Mouse (Mus musculus): ENCODE measurements around the gene Uvrag.
"Not testable (repeated sequence)": the region's sequence is repeated elsewhere in the genome, so short reads cannot be mapped to it uniquely, and the experiment has no call there.

Gene Uvrag

DNA sequence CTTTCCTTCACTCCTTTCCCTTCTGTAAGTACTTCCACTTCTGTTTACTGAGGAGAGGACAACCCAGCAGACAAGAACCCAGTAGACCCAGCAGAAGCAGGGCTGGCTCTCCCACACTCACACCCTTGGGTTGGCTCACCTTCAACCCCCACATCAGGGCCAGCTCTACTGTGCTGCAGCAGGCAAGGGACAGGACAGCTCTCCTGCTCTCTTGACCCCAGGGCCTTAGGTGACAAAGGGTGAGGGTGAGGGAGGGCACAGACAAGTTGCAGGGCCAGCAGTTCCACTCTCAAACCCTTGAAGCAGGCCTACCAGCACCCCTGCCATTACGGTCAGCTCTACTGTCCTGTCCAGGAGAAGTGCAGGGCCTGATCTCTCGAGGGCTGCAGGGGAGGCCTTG lies 155.0 kb downstream of the Uvrag start:
- intact Hi-C loops (cut with DNase I): no loop called here

DNA sequence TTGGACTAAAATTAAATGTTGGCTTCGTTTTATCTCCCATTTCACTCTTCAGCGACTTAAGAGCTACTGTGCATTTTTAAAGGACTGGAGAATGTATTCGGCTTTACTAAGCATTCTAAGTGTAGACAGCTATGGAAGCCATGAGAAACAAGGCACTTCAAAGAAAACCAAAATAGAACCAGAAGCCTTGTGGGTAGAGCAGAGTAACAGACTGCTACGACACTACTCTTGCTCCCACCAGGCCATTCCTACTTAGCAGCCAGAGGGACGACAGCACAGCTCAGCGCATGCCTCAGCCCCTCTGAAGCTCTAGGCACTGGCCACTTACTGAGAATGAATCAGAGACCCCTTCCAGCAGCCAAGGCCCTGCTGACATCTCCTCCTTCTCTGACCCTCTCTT lies 155.5 kb downstream of the Uvrag start:
- intact Hi-C loops (cut with DNase I): no loop called here

- intact Hi-C loops (cut with DNase I): no loop called here
Measured at GRCm38 (mm10) chr7:98984319-98984718, 156.6 kb downstream of the Uvrag start.

- intact Hi-C loops (cut with DNase I): no loop called here
Measured at GRCm38 (mm10) chr7:98983058-98983457, 157.9 kb downstream of the Uvrag start.

DNA sequence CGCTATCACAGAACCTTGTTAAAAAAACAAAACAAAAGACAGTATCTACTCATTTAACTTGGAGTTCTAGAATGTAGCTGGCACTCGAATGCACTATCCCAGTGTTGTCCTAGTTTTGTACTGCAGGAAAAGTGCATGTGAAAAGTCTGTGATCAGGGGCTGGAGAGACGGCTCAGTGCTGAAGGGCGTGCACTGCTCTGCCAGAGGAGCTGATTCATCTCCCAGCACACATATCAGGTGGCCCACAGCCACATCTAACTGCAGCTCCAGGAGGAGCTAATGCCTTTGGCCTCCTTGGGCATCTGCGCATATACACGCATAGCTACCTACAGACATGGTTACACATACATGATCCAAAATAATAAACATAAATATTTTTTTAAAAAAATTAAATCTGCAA lies 159.5 kb downstream of the Uvrag start:
- intact Hi-C loops (cut with DNase I): no loop called here

- intact Hi-C loops (cut with DNase I): no loop called here
Measured at GRCm38 (mm10) chr7:98976839-98977457, 164.0 kb downstream of the Uvrag start.

DNA sequence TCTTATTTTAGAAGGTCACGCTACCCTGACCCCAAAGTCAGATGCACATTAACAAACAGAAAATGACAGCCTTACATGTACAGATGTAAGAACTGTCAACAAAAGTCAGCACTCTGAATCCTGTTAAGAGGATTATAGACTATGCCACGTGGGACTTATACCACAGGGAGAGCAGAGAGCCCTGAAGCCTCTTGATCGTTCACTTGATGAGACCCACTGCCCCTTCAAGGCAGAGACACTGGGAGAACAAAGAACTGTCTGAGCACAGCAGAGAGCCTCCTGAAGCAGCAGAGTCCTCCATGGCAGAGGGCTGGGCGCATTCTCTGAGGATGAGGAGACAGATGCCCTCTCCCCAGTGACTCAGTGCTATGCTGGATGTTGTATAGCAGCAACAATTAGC lies 166.4 kb downstream of the Uvrag start:
- intact Hi-C loops (cut with DNase I): no loop called here

DNA sequence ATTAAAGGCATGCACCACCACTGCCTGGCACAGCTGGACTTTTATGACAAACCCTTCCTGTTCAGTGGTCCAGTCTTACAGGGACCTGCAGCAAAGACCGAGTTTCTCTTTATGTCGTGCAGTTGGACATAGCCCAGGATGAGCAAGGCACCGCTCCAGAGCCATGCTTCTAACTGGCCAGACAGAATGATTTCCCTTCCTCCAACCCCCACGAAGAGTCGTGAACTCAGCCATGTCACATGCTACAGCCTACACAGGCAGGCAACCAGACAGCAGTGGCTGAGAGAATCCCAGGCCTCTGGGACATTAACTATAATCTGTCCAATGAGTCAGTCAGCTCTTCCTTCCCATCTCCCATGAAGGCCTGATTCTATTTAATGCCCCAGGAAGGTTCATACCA lies 170.2 kb downstream of the Uvrag start:
- intact Hi-C loops (cut with DNase I): no loop called here

DNA sequence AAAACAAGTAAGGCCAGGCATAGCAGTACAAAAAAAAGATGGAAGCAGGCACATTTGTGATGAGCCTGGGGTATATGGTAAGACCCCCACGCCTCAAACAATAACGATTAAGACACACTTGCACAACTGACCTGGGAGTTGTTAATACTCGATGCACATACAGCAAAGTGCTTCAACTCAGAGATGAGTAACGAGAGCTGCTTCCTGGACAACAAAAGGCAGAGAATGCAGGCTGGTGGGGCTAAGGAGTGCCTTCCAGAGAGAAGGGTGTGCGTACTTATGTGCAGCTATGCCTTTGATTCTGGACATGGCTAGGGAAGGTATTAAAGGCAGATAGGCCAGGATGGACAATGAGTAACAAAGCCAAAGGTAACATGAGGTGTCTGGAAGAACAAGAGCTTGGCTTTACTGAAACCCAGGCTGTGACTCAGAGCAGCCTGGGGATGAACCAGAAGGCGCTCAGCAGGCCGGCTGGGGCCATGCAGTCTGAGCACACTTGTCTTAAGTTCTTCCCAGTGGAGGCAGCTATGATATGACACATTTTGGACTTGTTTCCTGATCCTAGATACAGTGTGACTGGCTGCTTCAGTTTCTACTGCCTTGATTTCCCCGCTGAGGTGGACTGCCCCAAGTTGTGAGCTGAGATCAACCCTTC lies 172.1 kb downstream of the Uvrag start:
- intact Hi-C loops (cut with DNase I): no loop called here

GRCm38 (mm10) chr7:98968082-98968674 lies 172.8 kb downstream of the Uvrag start:
- intact Hi-C loops (cut with DNase I): no loop called here

DNA sequence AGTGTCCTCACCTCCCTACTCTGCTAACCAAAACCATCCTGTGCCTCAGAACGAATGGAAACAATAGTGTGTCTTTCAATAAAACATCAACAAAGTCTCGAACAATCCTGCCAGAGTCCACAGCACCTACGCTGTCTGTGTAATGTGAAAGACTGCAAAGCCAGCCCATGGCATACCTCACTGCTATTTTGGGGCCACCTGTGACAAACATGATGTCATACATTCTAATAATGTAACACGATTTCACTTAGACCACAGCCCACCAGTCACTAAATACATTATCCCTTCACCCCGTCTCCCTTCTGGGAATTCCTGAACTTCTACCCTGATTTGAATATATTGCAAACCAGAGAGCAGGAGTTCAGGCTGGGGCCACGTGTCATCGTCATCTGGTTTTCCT lies 173.3 kb downstream of the Uvrag start:
- intact Hi-C loops (cut with DNase I): no loop called here

GRCm38 (mm10) chr7:98963581-98963980 lies 177.4 kb downstream of the Uvrag start:
- intact Hi-C loops (cut with DNase I): not testable (repeated sequence)

GRCm38 (mm10) chr7:98962547-98963311 lies 178.2 kb downstream of the Uvrag start:
- intact Hi-C loops (cut with DNase I): loop anchor here (1.0 kb wide), 1 partner anchor 117 kb away; no protein-coding TSS in a partner anchor

GRCm38 (mm10) chr7:98962074-98962473 lies 178.9 kb downstream of the Uvrag start:
- intact Hi-C loops (cut with DNase I): loop anchor here (1.0 kb wide), 1 partner anchor 117 kb away; no protein-coding TSS in a partner anchor

- intact Hi-C loops (cut with DNase I): no loop called here
Measured at GRCm38 (mm10) chr7:98960274-98960673, 180.7 kb downstream of the Uvrag start.

GRCm38 (mm10) chr7:98959246-98959645 lies 181.7 kb downstream of the Uvrag start:
- intact Hi-C loops (cut with DNase I): loop anchor here (10.0 kb wide), 1 partner anchor 214 kb away; no protein-coding TSS in a partner anchor

GRCm38 (mm10) chr7:98958172-98958571 lies 182.8 kb downstream of the Uvrag start:
- intact Hi-C loops (cut with DNase I): loop anchor here (10.0 kb wide), 1 partner anchor 213 kb away; no protein-coding TSS in a partner anchor

DNA sequence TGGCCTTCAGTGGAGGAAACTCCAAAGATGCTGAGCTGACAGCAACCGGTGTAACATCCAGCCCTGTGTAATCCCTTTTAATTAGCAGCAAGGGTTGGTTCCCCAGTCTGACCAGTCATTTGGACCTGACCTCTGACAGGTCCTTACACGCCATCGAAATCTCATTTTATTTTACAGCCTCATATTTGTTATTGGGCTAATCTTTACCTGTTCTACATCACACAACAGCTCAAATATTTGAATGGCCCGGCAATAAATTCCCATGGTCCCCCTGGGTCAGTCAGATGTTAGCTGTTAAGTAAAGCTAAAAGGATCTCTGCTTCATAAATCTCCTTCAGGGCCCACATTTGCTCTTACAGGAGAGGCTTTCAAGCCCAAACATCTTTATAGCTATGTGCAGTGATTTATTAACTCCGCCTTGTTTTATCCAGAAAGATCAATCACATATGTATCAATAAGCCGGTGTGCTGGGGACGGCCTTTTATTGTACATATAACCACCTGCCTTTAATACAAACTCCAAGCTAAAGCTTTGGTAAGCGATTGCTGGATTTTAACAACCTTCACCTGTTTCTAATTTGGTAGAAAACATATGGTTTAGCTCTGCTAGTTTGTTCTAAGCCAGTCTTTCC lies 183.7 kb downstream of the Uvrag start:
- intact Hi-C loops (cut with DNase I): loop anchor here (10.0 kb wide), 1 partner anchor 212 kb away; no protein-coding TSS in a partner anchor

DNA sequence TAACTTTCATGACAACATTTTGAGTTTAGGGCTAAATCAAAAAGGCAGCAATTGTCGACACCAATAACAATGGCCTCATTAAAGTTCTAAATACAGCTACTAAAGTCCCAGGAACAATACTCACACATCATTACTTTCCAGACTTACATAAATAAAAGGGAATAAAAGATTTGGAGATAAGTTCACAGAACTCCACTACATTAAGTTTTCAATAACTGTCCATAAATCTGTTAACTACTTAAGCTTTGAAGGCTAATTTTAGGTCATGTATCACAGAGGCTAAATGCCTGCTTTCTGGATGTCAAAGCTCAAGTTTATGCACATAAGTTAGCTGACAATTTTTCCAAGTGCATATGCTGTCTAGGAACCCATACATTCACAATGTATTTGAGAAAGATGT lies 184.3 kb downstream of the Uvrag start:
- intact Hi-C loops (cut with DNase I): loop anchor here (10.0 kb wide), 1 partner anchor 212 kb away; no protein-coding TSS in a partner anchor

DNA sequence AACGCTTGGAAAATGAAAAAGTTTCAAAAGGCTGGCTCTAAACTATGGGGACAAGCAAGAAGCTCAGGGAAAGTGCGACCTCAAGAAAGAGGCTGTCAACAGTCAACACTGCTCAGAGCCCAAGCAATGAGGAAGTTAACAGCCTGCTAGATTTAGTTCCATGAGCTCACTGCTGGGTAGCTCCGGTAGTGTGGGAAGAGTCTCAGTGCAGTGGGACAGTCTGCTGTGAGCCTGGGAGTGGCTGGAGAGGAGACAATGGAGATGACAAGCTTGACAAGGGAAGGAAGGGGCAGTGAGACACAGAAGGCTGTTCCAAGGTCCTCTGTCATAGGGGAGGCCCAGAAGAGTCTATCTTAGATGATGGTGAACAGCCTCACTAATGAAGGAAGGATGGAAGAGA lies 187.3 kb downstream of the Uvrag start:
- intact Hi-C loops (cut with DNase I): loop anchor here (10.0 kb wide), 1 partner anchor 209 kb away; no protein-coding TSS in a partner anchor

DNA sequence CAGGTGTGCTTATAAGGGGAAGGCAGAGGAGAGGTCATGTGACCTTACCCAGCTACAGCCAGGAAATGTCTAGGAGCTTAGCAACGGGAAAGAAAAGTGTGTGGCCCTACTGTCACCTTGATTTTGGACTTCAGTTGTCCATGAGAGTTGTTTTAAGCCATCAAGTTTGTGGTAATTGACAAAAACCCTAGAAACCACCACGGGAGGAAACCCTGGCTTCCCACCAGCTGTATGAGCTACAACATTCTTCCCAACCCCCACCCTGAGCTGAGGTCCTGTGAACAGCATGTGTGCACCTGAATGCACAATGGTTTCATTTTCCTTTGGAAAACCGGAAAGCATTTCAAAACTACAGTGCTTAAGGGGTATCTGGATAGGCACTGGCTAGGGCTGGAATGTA lies 196.0 kb downstream of the Uvrag start:
- intact Hi-C loops (cut with DNase I): no loop called here

All from adrenal gland (tissue).